Mouse (Mus musculus) heart, adult 2 months (tissue): ENCODE results near the gene Nr5a1. TPM values are rescaled to one million over a fixed set of nuclear protein-coding genes. Genes with fewer than 3 reads are reported as not detected.

ENCODE experiments used
- DNase-seq, 2 experiments: peaks; one replicate each; pipeline ENCODE4 v3.0.0; 2021
- H3K27ac ChIP-seq: fragments of 200-600 bp; 2 replicates; pipeline ENCODE4 v1.8.1; 2022
- H3K27me3 ChIP-seq: fragments of 200-500 bp; 2 replicates; pipeline ENCODE4 v1.6.1; 2012; ENCODE audit warnings: mild to moderate bottlenecking, low read length, inconsistent platforms, mixed read lengths; ENCODE audit not compliant: control insufficient read depth, insufficient read depth
- H3K36me3 ChIP-seq: fragments of 200-500 bp; 2 replicates; pipeline ENCODE4 v1.6.1; 2012; ENCODE audit warnings: low read length, inconsistent platforms; ENCODE audit not compliant: control insufficient read depth, insufficient read depth
- H3K4me1 ChIP-seq: fragments of 200-500 bp; 2 replicates; pipeline ENCODE4 v1.6.1; 2011; ENCODE audit warnings: low read length; ENCODE audit not compliant: control insufficient read depth, insufficient read depth
- H3K4me3 ChIP-seq: fragments of 200-600 bp; 2 replicates; pipeline ENCODE4 v1.8.1; 2022
- H3K79me2 ChIP-seq: fragments of 200-500 bp; replicated peaks from 2 replicates; pipeline ENCODE4 v1.6.1; 2012; ENCODE audit warnings: mild to moderate bottlenecking, inconsistent platforms, low read length, moderate library complexity, mixed read lengths; ENCODE audit not compliant: control insufficient read depth, insufficient read depth
- H3K9ac ChIP-seq: fragments of 200-500 bp; 2 replicates; pipeline ENCODE4 v1.6.1; 2012; ENCODE audit warnings: low read depth, mild to moderate bottlenecking, control low read depth, inconsistent platforms, low read length, mixed read lengths
- CTCF ChIP-seq: fragments of 200-600 bp; IDR thresholded peaks from 2 replicates; pipeline ENCODE4 v1.8.1; 2022; ENCODE audit warnings: antibody characterized with exemption, mild to moderate bottlenecking, moderate library complexity
- EP300 ChIP-seq: fragments of 200-500 bp; IDR thresholded peaks from 2 replicates; pipeline ENCODE4 v1.6.1; 2011; ENCODE audit warnings: low read depth, low read length, control low read depth; ENCODE audit not compliant: insufficient read depth
- POLR2A ChIP-seq: fragments of 200-500 bp; IDR thresholded peaks from 2 replicates; pipeline ENCODE4 v1.6.1; 2011; ENCODE audit warnings: mild to moderate bottlenecking, low read depth, low read length, control low read depth; ENCODE audit not compliant: insufficient read depth
- WGBS: fragments of 180-500 bp; shearing (Covaris S2); methylation state at CpG from one replicate; pipeline ENCODE4 v1.1.7; 2018; 5-methylcytosine and 5-hydroxymethylcytosine counted together
- intact Hi-C: fragments of 180-260 bp; cut with DNase I; formaldehyde crosslinking; loops from one replicate; pipeline ENCODE4 v1.15.1; 2025
- polyA plus RNA-seq: library from polyadenylated mRNA; depleted of rRNA; stranded (reverse); fragments of >200 nt; gene quantifications from 2 replicates; pipeline ENCODE4 v1.2.3, GENCODE M21; 2012; rRNA removed
- total RNA-seq, 2 experiments: library from RNA; stranded (reverse); gene quantifications; 2 replicates each; pipeline ENCODE4 v1.2.3; 2021

Gene Nr5a1
- total and polyA plus RNA-seq, 3 experiments: 0.16 TPM; not detected in 2

DNA sequence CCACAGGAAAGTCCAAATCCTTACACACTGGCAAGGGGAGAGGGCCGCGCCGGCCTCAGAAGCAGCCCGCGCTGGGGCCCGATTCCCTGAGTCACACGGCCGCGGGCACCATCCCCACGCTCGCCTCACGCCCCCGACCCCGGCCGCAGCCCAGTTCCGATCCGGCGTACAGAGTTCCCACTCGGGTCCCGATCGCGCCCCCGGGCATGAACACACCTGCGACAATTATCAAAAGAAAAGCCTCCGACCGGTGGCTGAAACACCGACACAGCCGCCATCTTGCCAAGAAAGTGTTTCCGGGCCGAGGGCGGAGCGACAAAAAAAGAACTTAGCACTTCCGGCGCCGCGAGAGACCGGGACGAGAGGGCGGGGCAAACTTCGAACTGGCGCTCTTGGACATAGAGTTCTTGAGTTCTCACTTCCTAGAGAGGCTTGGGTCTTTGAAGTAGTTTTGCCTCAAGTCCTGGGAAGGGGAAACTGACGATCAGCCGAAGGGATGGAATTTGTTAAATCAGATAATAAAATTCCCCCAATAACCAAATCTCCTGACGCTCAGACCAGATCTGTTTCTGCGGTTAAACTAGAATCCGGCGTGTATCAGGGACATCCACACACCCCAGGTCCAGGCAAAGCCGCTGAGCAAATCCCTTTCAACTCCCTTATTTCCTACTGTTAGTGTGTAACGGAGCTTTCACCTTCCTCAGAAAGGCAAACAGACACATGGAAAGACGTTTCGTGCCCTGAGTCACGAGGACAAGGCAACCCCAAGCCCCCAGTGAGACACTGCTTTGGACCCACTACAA lies 70.5 kb downstream of the Nr5a1 start, which contains the start of gene Psmb7:
Gene Psmb7, minus strand, starts transcription at position 463 of the 803 bp plus-strand sequence.
- Histone ChIP-seq H3K4me1 (peaks cover 3% of the 10 kb centered on the region), H3K79me2 (peaks cover 4% of the 10 kb centered on the region), H3K27ac (peak within 1 kb of the TSS; percentile 79), H3K9ac (peak within 1 kb of the TSS; percentile 92), H3K4me3 (peak within 1 kb of the TSS; percentile 85), H3K27me3 (no peaks in the 10 kb centered on the region), H3K36me3 (peaks cover 13% of the 10 kb centered on the region)
- TF ChIP-seq CTCF (no peak), POLR2A (peak; percentile 77), EP300 (no peak)
- 2% methylated on average over 52 of the region's 52 CpGs for WGBS
- peak; percentile 87 to 90 for DNase-seq
- intact Hi-C loops: loop anchor here (10.0 kb wide), 1 partner anchor 361 kb away; the partner anchor contains the start of genes Arpc5l and Rpl35

Other genes with a start within 250 kb of the Nr5a1 start
- 1 to 10 TPM; 2.9 to 3.3 TPM for gene Nek6, start 202.9 kb downstream of the Nr5a1 start, total RNA-seq
- gene Nek6, start 202.9 kb downstream of the Nr5a1 start, polyA plus RNA-seq: 5.5 and 5.8 TPM in 2 replicates
- gene Psmb7, start 70.5 kb downstream of the Nr5a1 start, total RNA-seq: 100 to 1,000 TPM; 220 to 247 TPM
- gene Psmb7, start 70.5 kb downstream of the Nr5a1 start, polyA plus RNA-seq: 129 and 237 TPM in 2 replicates
- gene Nr6a1, start 213.1 kb upstream of the Nr5a1 start, total RNA-seq: 1 to 10 TPM; 1.2 to 1.4 TPM
- gene Nr6a1, start 213.1 kb upstream of the Nr5a1 start, polyA plus RNA-seq: 1.3 and 2.0 TPM in 2 replicates
- gene Olfml2a, start 217.4 kb upstream of the Nr5a1 start, total RNA-seq: 1 to 10 TPM; 3.0 to 3.8 TPM
- gene Olfml2a, start 217.4 kb upstream of the Nr5a1 start, polyA plus RNA-seq: 2.9 and 6.6 TPM in 2 replicates